Mouse (Mus musculus) midbrain, embryonic 12.5 days (tissue): Measurements from ENCODE around the gene Angel1. TPM values are rescaled to one million over a fixed set of nuclear protein-coding genes. Genes with fewer than 3 reads are reported as not detected.
A peak's percentile ranks its signal among the peaks of the same experiment; 100 is the strongest.

Experiments
- ATAC-seq: fragments of 200-750 bp; cut with Nextera tagmentation; 2 replicates; pipeline ENCODE4 v1.8.0; 2017; ENCODE audit warnings: low read depth, moderate TSS enrichment, moderate library complexity; ENCODE audit not compliant: low FRiP score
- H3K27ac ChIP-seq: fragments of 300-500 bp; sonication (generic); replicated peaks from 2 replicates; pipeline ENCODE4 v1.5.1; 2016; ENCODE audit warnings: mild to moderate bottlenecking
- H3K27me3 ChIP-seq: fragments of 300-500 bp; sonication (generic); 2 replicates; pipeline ENCODE4 v1.6.1; 2016; ENCODE audit warnings: mild to moderate bottlenecking
- H3K36me3 ChIP-seq: fragments of 300-500 bp; sonication (generic); 2 replicates; pipeline ENCODE4 v1.6.1; 2016
- H3K4me1 ChIP-seq: fragments of 300-500 bp; sonication (generic); 2 replicates; pipeline ENCODE4 v1.6.1; 2016
- H3K4me2 ChIP-seq: fragments of 300-500 bp; sonication (generic); replicated peaks from 2 replicates; pipeline ENCODE4 v1.6.1; 2016; ENCODE audit warnings: mild to moderate bottlenecking, moderate library complexity
- H3K4me3 ChIP-seq: fragments of 300-500 bp; sonication (generic); 2 replicates; pipeline ENCODE4 v1.5.1; 2016; ENCODE audit warnings: mild to moderate bottlenecking
- H3K9ac ChIP-seq: fragments of 300-500 bp; sonication (generic); replicated peaks from 2 replicates; pipeline ENCODE4 v1.6.1; 2016; ENCODE audit warnings: mild to moderate bottlenecking, moderate library complexity
- H3K9me3 ChIP-seq: fragments of 300-500 bp; sonication (generic); 2 replicates; pipeline ENCODE4 v1.6.1; 2016; ENCODE audit warnings: mild to moderate bottlenecking
- WGBS: fragments of 180-500 bp; shearing (Covaris S2); methylation state at CpG from one replicate; pipeline ENCODE4 v1.1.7; 2016; 5-methylcytosine and 5-hydroxymethylcytosine counted together
- polyA plus RNA-seq: library from polyadenylated mRNA; unstranded; fragments of >200 nt; fragmentation: Nextera tagmentation; extraction: Ambion mirVana; gene quantifications from 2 replicates; pipeline ENCODE4 v1.2.1, GENCODE M21; 2016

Angel1 gene
- polyA plus RNA-seq, 1 experiment from 2014 or later: 14.3 TPM

GRCm38 (mm10) chr12:86761036-86761435 is 34.8 kb upstream of the Angel1 start:
- Histone ChIP-seq H3K27ac (no peak overlapping the region), H3K9me3 (0 out of 2 replicates have a peak, but pooled peaks cover 2% of the 10 kb centered on the region), H3K4me2 (no peak overlapping the region), H3K9ac (no peak overlapping the region), H3K4me1 (no peaks in the 10 kb centered on the region), H3K27me3 (0 out of 2 replicates have a peak, but pooled peaks cover 6% of the 10 kb centered on the region), H3K4me3 (no peak overlapping the region), H3K36me3 (no peaks in the 10 kb centered on the region)
- whole genome bisulfite sequencing: 76% methylated on average over 13 of the region's 13 CpGs
- no peak for ATAC-seq

DNA sequence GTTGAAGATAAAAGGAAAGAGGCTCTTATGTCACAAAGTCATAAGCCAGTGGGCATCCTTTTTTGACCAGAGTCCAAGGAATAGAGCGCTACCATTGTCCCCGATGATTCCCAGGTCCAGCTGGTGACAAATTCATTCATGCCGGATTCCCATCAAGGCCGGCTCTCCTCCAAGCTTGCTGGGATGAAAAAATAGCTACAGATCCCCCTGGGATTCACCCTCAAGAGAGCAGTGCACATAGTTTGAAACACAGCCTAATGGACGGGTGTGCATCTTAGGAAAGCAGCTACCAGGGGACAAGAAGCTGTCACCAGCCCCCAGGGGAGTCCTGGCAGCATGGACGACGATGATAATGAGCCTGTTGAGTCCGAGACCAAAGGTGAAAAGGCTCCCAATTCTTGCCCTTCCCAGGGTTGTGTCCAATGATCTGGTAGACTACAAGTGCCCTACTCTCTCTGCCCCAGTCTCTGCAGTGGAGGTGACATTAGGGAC is 8.1 kb upstream of the Angel1 start, which contains the start of gene Lrrc74a:
Gene Lrrc74a, plus strand, starts transcription at position 51 of the 492 bp plus-strand sequence.
- 93% methylated on average over 8 of the region's 8 CpGs for WGBS
- H3K4me3 ChIP-seq: no peak within 1 kb of the TSS
- no peak within 1 kb of the TSS for H3K9ac ChIP-seq
- no peaks in the 10 kb centered on the region for H3K9me3 ChIP-seq
- no peak for ATAC-seq
- no peak within 1 kb of the TSS for H3K27ac ChIP-seq
- H3K36me3 ChIP-seq: no peaks in the 10 kb centered on the region
- no peaks in the 10 kb centered on the region for H3K27me3 ChIP-seq
- H3K4me1 ChIP-seq: no peaks in the 10 kb centered on the region
- H3K4me2 ChIP-seq: no peak within 1 kb of the TSS

- ATAC-seq: peak; percentile 16; the same call in 1 of the 2 replicates
- peaks cover 10% of the 10 kb centered on the region for H3K4me1 ChIP-seq
- H3K4me2 ChIP-seq: peak overlapping the region; percentile 95
- H3K27me3 ChIP-seq: no peaks in the 10 kb centered on the region; the same call in 1 of the 2 replicates
- peak overlapping the region; percentile 80 for H3K9ac ChIP-seq
- peak overlapping the region; percentile 64; the same call in 1 of the 2 replicates for H3K27ac ChIP-seq
- H3K4me3 ChIP-seq: peak overlapping the region; percentile 75
- H3K36me3 ChIP-seq: 0 out of 2 replicates have a peak, but pooled peaks cover 7% of the 10 kb centered on the region
- 0% methylated on average over 19 of the region's 19 CpGs for WGBS
- no peaks in the 10 kb centered on the region for H3K9me3 ChIP-seq
Observed at GRCm38 (mm10) chr12:86725706-86726105, 554 bp downstream of the Angel1 start.

DNA sequence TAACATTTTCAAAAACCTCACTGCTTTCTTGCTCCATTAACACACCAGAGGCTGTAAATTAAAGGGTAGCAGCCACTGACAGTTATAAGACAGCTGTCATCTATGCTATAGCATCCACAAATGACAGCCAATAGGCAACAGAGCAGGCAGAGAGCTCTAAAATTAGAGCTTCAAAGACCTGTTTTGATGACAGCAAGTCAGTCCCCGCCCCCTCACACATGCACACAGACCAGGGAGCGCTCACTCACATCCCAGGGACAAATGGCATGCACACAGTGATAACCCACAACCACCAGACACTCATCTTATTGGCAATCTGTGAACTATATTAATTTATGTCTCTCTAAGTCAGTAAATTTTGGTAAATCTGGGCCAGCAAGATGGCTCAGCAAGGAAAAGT is 2.0 kb downstream of the Angel1 start:
- Histone ChIP-seq H3K27me3 (no peaks in the 10 kb centered on the region; the same call in 1 of the 2 replicates), H3K9me3 (no peaks in the 10 kb centered on the region), H3K36me3 (0 out of 2 replicates have a peak, but pooled peaks cover 7% of the 10 kb centered on the region), H3K4me3 (no peak overlapping the region), H3K4me2 (no peak overlapping the region), H3K9ac (no peak overlapping the region), H3K27ac (no peak overlapping the region), H3K4me1 (peaks cover 10% of the 10 kb centered on the region)
- 77% methylated on average over 2 of the region's 2 CpGs for WGBS
- ATAC-seq: no peak

- no peaks in the 10 kb centered on the region; the same call in 1 of the 2 replicates for H3K27me3 ChIP-seq
- ATAC-seq: no peak
- H3K9me3 ChIP-seq: no peaks in the 10 kb centered on the region
- no peak overlapping the region for H3K27ac ChIP-seq
- H3K4me2 ChIP-seq: no peak overlapping the region
- WGBS: 86% methylated on average over 5 of the region's 5 CpGs
- H3K36me3 ChIP-seq: 0 out of 2 replicates have a peak, but pooled peaks cover 14% of the 10 kb centered on the region
- no peak overlapping the region for H3K9ac ChIP-seq
- H3K4me1 ChIP-seq: peaks cover 10% of the 10 kb centered on the region
- H3K4me3 ChIP-seq: no peak overlapping the region
Observed at GRCm38 (mm10) chr12:86721453-86721852, 4.8 kb downstream of the Angel1 start.

GRCm38 (mm10) chr12:86719961-86720639 is 6.2 kb downstream of the Angel1 start:
- no peak overlapping the region for H3K4me3 ChIP-seq
- 0 out of 2 replicates have a peak, but pooled peaks cover 17% of the 10 kb centered on the region for H3K36me3 ChIP-seq
- H3K9ac ChIP-seq: no peak overlapping the region
- no peak overlapping the region for H3K4me2 ChIP-seq
- H3K4me1 ChIP-seq: peaks cover 4% of the 10 kb centered on the region
- H3K27ac ChIP-seq: no peak overlapping the region
- no peak for ATAC-seq
- H3K9me3 ChIP-seq: no peaks in the 10 kb centered on the region
- WGBS: 90% methylated on average over 18 of the region's 18 CpGs
- H3K27me3 ChIP-seq: no peaks in the 10 kb centered on the region; the same call in 1 of the 2 replicates

DNA sequence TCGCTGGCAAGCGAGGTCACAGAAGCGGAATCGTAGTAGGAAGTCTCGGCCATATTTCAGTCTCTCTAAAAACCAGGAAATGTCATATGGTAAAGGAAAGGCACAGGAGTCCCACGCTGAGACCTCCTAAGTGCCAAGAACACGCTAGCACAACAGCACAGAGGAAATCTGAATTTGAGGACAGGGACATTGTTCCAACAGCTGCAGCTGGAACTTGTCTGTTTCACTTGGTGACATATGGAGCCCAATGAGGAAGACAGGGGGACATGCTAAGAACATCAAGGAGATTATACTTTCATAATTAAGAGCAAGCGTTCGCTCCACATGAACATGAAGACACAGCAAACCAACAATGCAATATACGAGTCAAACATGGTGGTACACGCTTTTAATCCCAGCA is 9.3 kb downstream of the Angel1 start:
- Histone ChIP-seq H3K4me3 (no peak overlapping the region), H3K36me3 (0 out of 2 replicates have a peak, but pooled peaks cover 10% of the 10 kb centered on the region), H3K4me1 (peaks cover 3% of the 10 kb centered on the region; the same call in 1 of the 2 replicates), H3K9me3 (no peaks in the 10 kb centered on the region), H3K27me3 (no peaks in the 10 kb centered on the region), H3K9ac (no peak overlapping the region), H3K27ac (no peak overlapping the region), H3K4me2 (no peak overlapping the region)
- no peak for ATAC-seq
- WGBS: 95% methylated on average over 11 of the region's 11 CpGs

GRCm38 (mm10) chr12:86715401-86715800 is 10.9 kb downstream of the Angel1 start:
- Histone ChIP-seq H3K4me2 (no peak overlapping the region), H3K27me3 (no peaks in the 10 kb centered on the region), H3K9me3 (no peaks in the 10 kb centered on the region), H3K36me3 (0 out of 2 replicates have a peak, but pooled peaks cover 13% of the 10 kb centered on the region), H3K9ac (no peak overlapping the region), H3K27ac (no peak overlapping the region), H3K4me1 (peaks cover 3% of the 10 kb centered on the region; the same call in 1 of the 2 replicates), H3K4me3 (no peak overlapping the region)
- ATAC-seq: no peak
- WGBS: 42% methylated on average over 5 of the region's 5 CpGs

GRCm38 (mm10) chr12:86714026-86714425 is 12.2 kb downstream of the Angel1 start:
- 0 out of 2 replicates have a peak, but pooled peaks cover 13% of the 10 kb centered on the region for H3K36me3 ChIP-seq
- no peaks in the 10 kb centered on the region for H3K27me3 ChIP-seq
- no peak overlapping the region for H3K27ac ChIP-seq
- no peak for ATAC-seq
- no peak overlapping the region for H3K4me3 ChIP-seq
- H3K4me2 ChIP-seq: no peak overlapping the region
- H3K9ac ChIP-seq: no peak overlapping the region
- 73% methylated on average over 5 of the region's 5 CpGs for WGBS
- no peaks in the 10 kb centered on the region for H3K9me3 ChIP-seq
- H3K4me1 ChIP-seq: peaks cover 3% of the 10 kb centered on the region; the same call in 1 of the 2 replicates

- ATAC-seq: no peak
- no peak overlapping the region for H3K4me3 ChIP-seq
- H3K4me2 ChIP-seq: no peak overlapping the region
- 88% methylated on average over 5 of the region's 5 CpGs for WGBS
- peaks cover 6% of the 10 kb centered on the region for H3K4me1 ChIP-seq
- H3K36me3 ChIP-seq: 0 out of 2 replicates have a peak, but pooled peaks cover 3% of the 10 kb centered on the region
- H3K9me3 ChIP-seq: no peaks in the 10 kb centered on the region
- H3K27ac ChIP-seq: no peak overlapping the region
- H3K9ac ChIP-seq: no peak overlapping the region
- no peaks in the 10 kb centered on the region for H3K27me3 ChIP-seq
Observed at GRCm38 (mm10) chr12:86705843-86706242, 20.4 kb downstream of the Angel1 start.

- no peak overlapping the region for H3K4me3 ChIP-seq
- H3K4me2 ChIP-seq: no peak overlapping the region
- 0 out of 2 replicates have a peak, but pooled peaks cover 3% of the 10 kb centered on the region for H3K36me3 ChIP-seq
- no peaks in the 10 kb centered on the region for H3K9me3 ChIP-seq
- H3K27ac ChIP-seq: no peak overlapping the region
- H3K4me1 ChIP-seq: peaks cover 31% of the 10 kb centered on the region
- ATAC-seq: no peak
- H3K9ac ChIP-seq: no peak overlapping the region
- no peaks in the 10 kb centered on the region for H3K27me3 ChIP-seq
- 91% methylated on average over 3 of the region's 3 CpGs for WGBS
Observed at GRCm38 (mm10) chr12:86702690-86703089, 23.6 kb downstream of the Angel1 start.

DNA sequence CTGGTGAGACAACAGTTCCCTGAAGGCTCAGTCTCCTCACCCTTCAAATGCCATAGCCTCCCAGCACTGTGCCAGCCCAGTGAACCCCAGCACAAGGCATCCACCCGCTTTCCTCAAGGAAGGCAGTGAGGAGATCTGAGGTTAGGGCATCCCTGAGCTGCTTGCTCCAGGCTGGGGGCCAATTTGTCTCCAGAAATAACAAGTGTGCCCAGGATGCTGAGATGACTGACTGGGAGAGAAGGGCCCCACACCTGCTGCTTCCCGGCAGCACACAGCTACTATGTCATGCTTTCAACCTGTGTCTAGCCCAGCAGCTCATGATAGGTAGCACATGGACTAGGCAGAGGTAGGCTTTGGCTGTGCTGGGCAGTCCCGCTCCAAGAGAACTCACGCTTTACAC is 24.8 kb downstream of the Angel1 start:
- Histone ChIP-seq H3K27ac (no peak overlapping the region), H3K4me2 (no peak overlapping the region), H3K4me1 (peaks cover 31% of the 10 kb centered on the region), H3K27me3 (no peaks in the 10 kb centered on the region), H3K9me3 (no peaks in the 10 kb centered on the region; the same call in 1 of the 2 replicates), H3K9ac (no peak overlapping the region), H3K36me3 (0 out of 2 replicates have a peak, but pooled peaks cover 5% of the 10 kb centered on the region), H3K4me3 (no peak overlapping the region)
- ATAC-seq: no peak
- WGBS: 87% methylated on average over 4 of the region's 4 CpGs
